Mouse (Mus musculus): ENCODE results near the gene Hebp1.

The Hebp1 gene

GRCm38 (mm10) chr6:135158509-135158908 lies 39.3 kb downstream of the Hebp1 start:
- no peak for DNase-seq

GRCm38 (mm10) chr6:135157496-135157895 lies 40.3 kb downstream of the Hebp1 start:
- DNase-seq, result no peak

GRCm38 (mm10) chr6:135156597-135156996 lies 41.2 kb downstream of the Hebp1 start:
- DNase-seq, result no peak

GRCm38 (mm10) chr6:135153719-135154118 lies 44.1 kb downstream of the Hebp1 start:
- no peak for DNase-seq

- peak in 1 of 2 experiments; percentile 58 for DNase-seq
These were observed 47.5 kb downstream of the Hebp1 start for GRCm38 (mm10) chr6:135150311-135150710.

- DNase-seq, result no peak
These were observed 48.1 kb downstream of the Hebp1 start for GRCm38 (mm10) chr6:135149722-135150121.

- DNase-seq, result no peak
These were observed 48.6 kb downstream of the Hebp1 start for GRCm38 (mm10) chr6:135149175-135149574.

- DNase-seq, result peak in 1 of 2 experiments; percentile 28
These were observed 49.3 kb downstream of the Hebp1 start for GRCm38 (mm10) chr6:135148506-135148905.

GRCm38 (mm10) chr6:135145976-135146375 lies 51.8 kb downstream of the Hebp1 start:
- no peak for DNase-seq

GRCm38 (mm10) chr6:135144516-135144915 lies 53.3 kb downstream of the Hebp1 start:
- peak in 1 of 2 experiments; percentile 40 for DNase-seq

- no peak for DNase-seq
These were observed 54.7 kb downstream of the Hebp1 start for GRCm38 (mm10) chr6:135143151-135143550.

- no peak for DNase-seq
These were observed 56.2 kb downstream of the Hebp1 start for GRCm38 (mm10) chr6:135141451-135142147.

- no peak for DNase-seq
These were observed 59.1 kb downstream of the Hebp1 start for GRCm38 (mm10) chr6:135138746-135139145.

GRCm38 (mm10) chr6:135138207-135138606 lies 59.6 kb downstream of the Hebp1 start:
- peak; percentile 23 to 61 for DNase-seq

- peak; percentile 58 to 70 for DNase-seq
These were observed 60.1 kb downstream of the Hebp1 start for GRCm38 (mm10) chr6:135137736-135138135.

GRCm38 (mm10) chr6:135136439-135137161 lies 61.2 kb downstream of the Hebp1 start:
- peak; percentile 30 to 60 for DNase-seq

- DNase-seq, result no peak
These were observed 62.1 kb downstream of the Hebp1 start for GRCm38 (mm10) chr6:135135735-135136134.

GRCm38 (mm10) chr6:135133486-135133885 lies 64.3 kb downstream of the Hebp1 start:
- DNase-seq, result no peak

- DNase-seq, result no peak
These were observed 64.7 kb downstream of the Hebp1 start for GRCm38 (mm10) chr6:135133086-135133485.

- DNase-seq, result no peak
These were observed 73.0 kb downstream of the Hebp1 start for GRCm38 (mm10) chr6:135124755-135125380.

- DNase-seq, result no peak
These were observed 79.6 kb downstream of the Hebp1 start, which contains the start of gene Gprc5d for GRCm38 (mm10) chr6:135118183-135118582. TSS of gene Gprc5d (minus strand) at chr6:135118283.

- no peak for DNase-seq
These were observed 81.3 kb downstream of the Hebp1 start for GRCm38 (mm10) chr6:135116479-135116878.

- DNase-seq, result no peak
These were observed 84.7 kb downstream of the Hebp1 start for GRCm38 (mm10) chr6:135113114-135113436.
